Mouse (Mus musculus): Measurements from ENCODE around the gene Map4k4. TPM values are rescaled to one million over a fixed set of nuclear protein-coding genes. Genes with fewer than 3 reads are reported as not detected.
A peak's percentile ranks its signal among the peaks of the same experiment; 100 is the strongest.

Gene Map4k4
- polyA plus RNA-seq, 1 experiment, result 166 TPM

- 91% methylated on average over 8 of the region's 8 CpGs for WGBS
- H3K4me3 ChIP-seq (replicated peaks; ENCODE audit: insufficient read depth, low read depth, low read length), result no peak overlapping the region
- TF ChIP-seq CTCF (IDR thresholded peaks at IDR 0.05; ENCODE audit: borderline replicate concordance, insufficient read depth, low read depth, low read length), result no peak
- TF ChIP-seq POLR2A (IDR thresholded peaks at IDR 0.05; ENCODE audit: borderline replicate concordance, insufficient read depth, low read length), result no peak
- no peak for DNase-seq
- H3K27ac ChIP-seq (ENCODE audit: insufficient read depth, low read length), result no peak overlapping the region
- H3K27me3 ChIP-seq (ENCODE audit: control insufficient read depth, insufficient read depth, low read length), result no peaks in the 10 kb centered on the region
- H3K4me1 ChIP-seq (ENCODE audit: control insufficient read depth, insufficient read depth, low read length), result no peaks in the 10 kb centered on the region
Measured at GRCm38 (mm10) chr1:39889429-39889828, 11.3 kb upstream of the Map4k4 start.

GRCm38 (mm10) chr1:39889973-39890372, 10.7 kb upstream of the Map4k4 start:
- no peak for DNase-seq

GRCm38 (mm10) chr1:39893153-39893880, 7.4 kb upstream of the Map4k4 start:
- 97% methylated on average over 11 of the region's 11 CpGs for WGBS
- Histone ChIP-seq H3K27me3 (ENCODE audit: control insufficient read depth, insufficient read depth, low read length) (no peaks in the 10 kb centered on the region), H3K4me1 (ENCODE audit: control insufficient read depth, insufficient read depth, low read length) (peaks cover 6% of the 10 kb centered on the region), H3K27ac (ENCODE audit: insufficient read depth, low read length) (no peak overlapping the region), H3K4me3 (replicated peaks; ENCODE audit: insufficient read depth, low read depth, low read length) (no peak overlapping the region)
- TF ChIP-seq CTCF (IDR thresholded peaks at IDR 0.05; ENCODE audit: borderline replicate concordance, insufficient read depth, low read depth, low read length) (no peak), POLR2A (IDR thresholded peaks at IDR 0.05; ENCODE audit: borderline replicate concordance, insufficient read depth, low read length) (no peak)
- no peak for DNase-seq

More at GRCm38 (mm10) chr1:39889973-39890372, 10.7 kb upstream of the Map4k4 start:
- Histone ChIP-seq H3K27ac (ENCODE audit: insufficient read depth, low read length) (no peak overlapping the region), H3K4me1 (ENCODE audit: control insufficient read depth, insufficient read depth, low read length) (0 out of 2 replicates have a peak, but pooled peaks cover under 1% of the 10 kb centered on the region), H3K27me3 (ENCODE audit: control insufficient read depth, insufficient read depth, low read length) (no peaks in the 10 kb centered on the region), H3K4me3 (replicated peaks; ENCODE audit: insufficient read depth, low read depth, low read length) (no peak overlapping the region)
- TF ChIP-seq POLR2A (IDR thresholded peaks at IDR 0.05; ENCODE audit: borderline replicate concordance, insufficient read depth, low read length), result no peak
- 37% methylated on average over 6 of the region's 6 CpGs for WGBS

DNA sequence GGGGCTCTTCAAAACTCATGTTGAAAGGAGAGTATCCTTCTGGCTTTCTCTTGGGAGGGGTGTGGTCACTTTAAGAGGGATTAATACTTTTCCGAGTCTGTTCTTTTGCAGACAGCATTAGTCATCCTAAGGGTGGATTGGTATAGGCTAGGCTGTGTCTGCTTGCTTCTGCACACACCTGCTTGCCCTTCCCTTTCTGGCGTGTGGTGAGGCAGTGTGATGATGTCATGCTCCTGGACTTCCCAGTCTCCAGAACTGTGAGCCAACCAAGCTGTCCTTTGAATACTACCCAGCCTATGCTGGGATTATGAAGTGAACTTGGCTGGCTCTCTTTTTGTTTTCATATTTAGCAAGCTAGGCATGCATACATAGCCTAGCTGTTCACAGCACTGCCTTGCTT, 5.6 kb upstream of the Map4k4 start:
- 19% methylated on average over 2 of the region's 2 CpGs for WGBS
- TF ChIP-seq POLR2A (IDR thresholded peaks at IDR 0.05; ENCODE audit: borderline replicate concordance, insufficient read depth, low read length) (no peak), CTCF (IDR thresholded peaks at IDR 0.05; ENCODE audit: borderline replicate concordance, insufficient read depth, low read depth, low read length) (no peak)
- no peaks in the 10 kb centered on the region for H3K27me3 ChIP-seq (ENCODE audit: control insufficient read depth, insufficient read depth, low read length)
- H3K27ac ChIP-seq (ENCODE audit: insufficient read depth, low read length), result no peak overlapping the region
- no peak overlapping the region for H3K4me3 ChIP-seq (replicated peaks; ENCODE audit: insufficient read depth, low read depth, low read length)
- peak in 1 of 2 experiments; percentile 58 for DNase-seq
- H3K4me1 ChIP-seq (ENCODE audit: control insufficient read depth, insufficient read depth, low read length), result peaks cover 6% of the 10 kb centered on the region

DNA sequence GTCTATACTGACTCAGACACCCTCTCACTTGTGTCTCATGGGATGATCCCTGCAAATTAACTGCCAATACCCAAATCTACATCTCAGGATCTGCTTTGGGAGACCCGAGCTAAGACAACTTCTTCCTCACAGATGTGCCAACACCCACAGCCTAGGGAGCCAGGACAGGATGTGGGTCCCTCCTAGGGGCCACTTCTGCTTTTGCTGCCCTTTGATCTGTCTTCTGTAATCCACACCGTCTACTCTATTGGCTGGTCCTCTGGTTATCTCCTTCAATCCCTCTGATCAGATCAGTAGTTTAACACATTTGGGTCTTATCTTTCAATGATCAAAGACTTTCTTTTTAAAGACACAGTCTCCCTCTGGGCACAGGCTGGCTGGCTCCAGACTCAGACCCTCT, 5.2 kb upstream of the Map4k4 start:
- no peak overlapping the region for H3K4me3 ChIP-seq (replicated peaks; ENCODE audit: insufficient read depth, low read depth, low read length)
- DNase-seq, result no peak
- peaks cover 6% of the 10 kb centered on the region for H3K4me1 ChIP-seq (ENCODE audit: control insufficient read depth, insufficient read depth, low read length)
- TF ChIP-seq POLR2A (IDR thresholded peaks at IDR 0.05; ENCODE audit: borderline replicate concordance, insufficient read depth, low read length) (no peak), CTCF (IDR thresholded peaks at IDR 0.05; ENCODE audit: borderline replicate concordance, insufficient read depth, low read depth, low read length) (no peak)
- H3K27ac ChIP-seq (ENCODE audit: insufficient read depth, low read length), result no peak overlapping the region
- H3K27me3 ChIP-seq (ENCODE audit: control insufficient read depth, insufficient read depth, low read length), result no peaks in the 10 kb centered on the region
- 71% methylated on average over 2 of the region's 2 CpGs for WGBS

DNA sequence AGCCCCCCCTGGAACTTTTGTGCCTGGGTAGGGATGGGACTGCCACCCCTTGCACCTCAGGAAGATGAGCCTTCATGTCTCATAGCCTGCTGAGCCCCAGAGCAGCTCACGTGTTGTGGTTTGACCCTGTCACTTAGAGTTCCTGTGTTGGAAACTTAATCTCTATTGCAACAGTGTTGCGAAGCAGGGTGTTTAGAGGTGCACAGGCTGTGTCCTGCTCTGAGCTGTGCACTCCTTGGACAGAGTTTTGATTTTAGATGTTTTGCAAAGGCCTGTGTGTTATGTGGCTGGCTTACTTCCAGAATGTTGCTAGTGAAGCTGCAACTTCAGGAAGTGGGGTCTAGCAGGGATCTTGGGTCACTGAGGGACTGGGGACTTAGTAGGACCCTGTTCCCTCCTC, 4.1 kb upstream of the Map4k4 start:
- peaks cover 6% of the 10 kb centered on the region for H3K4me1 ChIP-seq (ENCODE audit: control insufficient read depth, insufficient read depth, low read length)
- TF ChIP-seq CTCF (IDR thresholded peaks at IDR 0.05; ENCODE audit: borderline replicate concordance, insufficient read depth, low read depth, low read length) (no peak), POLR2A (IDR thresholded peaks at IDR 0.05; ENCODE audit: borderline replicate concordance, insufficient read depth, low read length) (no peak)
- no peak overlapping the region for H3K27ac ChIP-seq (ENCODE audit: insufficient read depth, low read length)
- H3K27me3 ChIP-seq (ENCODE audit: control insufficient read depth, insufficient read depth, low read length), result no peaks in the 10 kb centered on the region
- 92% methylated on average over 2 of the region's 2 CpGs for WGBS
- no peak for DNase-seq
- H3K4me3 ChIP-seq (replicated peaks; ENCODE audit: insufficient read depth, low read depth, low read length), result no peak overlapping the region

DNA sequence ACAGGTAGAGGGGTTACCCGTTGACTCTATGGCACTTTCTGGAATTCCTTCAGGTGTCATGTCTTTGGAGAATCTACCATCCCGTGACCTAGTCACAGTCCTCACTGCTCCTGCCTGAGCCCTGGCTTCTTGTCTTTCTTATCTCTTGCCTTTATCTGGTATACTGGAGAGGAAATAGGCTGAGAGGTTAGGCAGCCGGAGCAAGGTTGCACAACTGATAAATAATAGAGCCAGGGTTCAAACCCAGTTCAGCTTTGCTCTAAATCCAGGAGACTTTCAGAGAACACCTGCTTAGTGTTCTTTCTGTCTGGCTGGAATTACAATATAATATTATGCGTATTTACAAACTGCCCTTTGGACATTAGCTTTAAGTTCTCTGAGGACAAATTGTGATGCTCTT, 2.0 kb upstream of the Map4k4 start:
- TF ChIP-seq POLR2A (IDR thresholded peaks at IDR 0.05; ENCODE audit: borderline replicate concordance, insufficient read depth, low read length), result no peak
- no peak for TF ChIP-seq CTCF (IDR thresholded peaks at IDR 0.05; ENCODE audit: borderline replicate concordance, insufficient read depth, low read depth, low read length)
- DNase-seq, result no peak
- 96% methylated on average over 4 of the region's 4 CpGs for WGBS
- no peak overlapping the region for H3K27ac ChIP-seq (ENCODE audit: insufficient read depth, low read length)
- peaks cover 7% of the 10 kb centered on the region for H3K4me1 ChIP-seq (ENCODE audit: control insufficient read depth, insufficient read depth, low read length)
- H3K4me3 ChIP-seq (replicated peaks; ENCODE audit: insufficient read depth, low read depth, low read length), result no peak overlapping the region
- no peaks in the 10 kb centered on the region for H3K27me3 ChIP-seq (ENCODE audit: control insufficient read depth, insufficient read depth, low read length)

DNA sequence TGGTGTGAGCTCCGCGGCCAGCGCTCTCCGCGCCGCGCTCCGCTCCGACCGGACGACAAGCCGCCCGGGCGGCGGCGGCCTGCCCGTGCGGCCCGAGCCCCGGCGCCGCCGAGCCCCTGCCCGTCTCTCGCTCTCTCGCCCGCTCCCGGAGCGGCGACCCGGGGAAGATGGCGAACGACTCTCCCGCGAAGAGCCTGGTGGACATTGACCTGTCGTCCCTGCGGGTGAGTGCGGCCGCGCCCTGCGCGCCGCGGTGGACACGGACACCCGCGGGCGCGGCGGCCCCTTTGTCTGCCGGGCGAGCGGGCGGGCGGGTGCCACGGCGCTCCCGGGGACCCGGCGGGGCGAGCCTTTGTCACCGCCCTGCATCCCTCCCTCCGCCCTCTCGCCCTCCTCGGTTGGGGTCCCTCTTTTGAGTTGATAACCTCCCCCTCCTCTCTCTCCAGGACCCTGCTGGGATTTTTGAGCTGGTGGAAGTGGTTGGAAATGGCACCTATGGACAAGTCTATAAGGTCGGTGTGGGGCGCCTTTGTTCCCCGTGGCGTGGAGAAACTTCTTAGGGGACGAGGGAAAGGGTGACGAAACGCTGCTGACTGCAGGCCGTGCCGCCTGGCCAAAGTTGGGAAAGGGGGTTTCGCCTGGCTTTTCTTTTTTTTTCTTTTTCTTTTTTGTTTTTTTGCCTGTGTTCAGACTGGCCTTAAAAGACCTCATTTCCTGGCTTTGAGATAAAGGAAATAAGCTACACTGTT, 524 bp downstream of the Map4k4 start:
- under 1% methylated on average over 72 of the region's 75 CpGs for WGBS
- TF ChIP-seq CTCF (IDR thresholded peaks at IDR 0.05; ENCODE audit: borderline replicate concordance, insufficient read depth, low read depth, low read length) (no peak), POLR2A (IDR thresholded peaks at IDR 0.05; ENCODE audit: borderline replicate concordance, insufficient read depth, low read length) (no peak)
- H3K4me1 ChIP-seq (ENCODE audit: control insufficient read depth, insufficient read depth, low read length), result peaks cover 16% of the 10 kb centered on the region
- DNase-seq, result peak; percentile 64 to 80
- peak overlapping the region; percentile 98 for H3K27ac ChIP-seq (ENCODE audit: insufficient read depth, low read length)
- H3K27me3 ChIP-seq (ENCODE audit: control insufficient read depth, insufficient read depth, low read length), result no peaks in the 10 kb centered on the region
- H3K4me3 ChIP-seq (replicated peaks; ENCODE audit: insufficient read depth, low read depth, low read length), result peak overlapping the region; percentile 86
